Comparison of ENCODE assay signal across 17 mouse cellular contexts in genomic region chr2:13224546-13224945, GRCm38 (mm10). TPM values are rescaled to one million over a fixed set of nuclear protein-coding genes. Genes with fewer than 3 reads are reported as not detected.
DNase-seq lines count a peak whose midpoint lies in the region; ATAC-seq lines count a peak whose summit lies in the region.
"Had no signal": no experiment of that assay in that cellular context is flagged by ENCODE, and none has a peak within 500 bp of the region (broad histone marks: within the 10 kb centered on the region; RNA-seq: fewer than 3 reads in every experiment).

No protein-coding gene starts in this region.

- DNase-seq in A20 (ENCODE audit: low read depth, low spot score) = peak; percentile 69
- DNase-seq in CD4-positive helper T cell, adult 2 months (ENCODE audit: low read depth, low spot score) = peak; percentile 65
- DNase-seq in lung, postnatal 25 days (ENCODE audit: low spot score) = no peak
- DNase-seq in c-Kit-positive CD71-positive TER-119-positive erythroid progenitor cells, embryonic 14.5 days (ENCODE audit: low spot score) = no peak
- no peak for DNase-seq in kidney, adult 18-20 months
- no peak for DNase-seq in urinary bladder, postnatal 10 days (ENCODE audit: low spot score)
- DNase-seq: adrenal gland, postnatal 10 days; cerebellum, adult 18-20 months; cerebellum, postnatal 36 days; gastrocnemius, postnatal 14 days; lung, adult 18-20 months; lung, postnatal 14 days; right cerebral cortex, adult 18-20 months had no signal

- peak; percentile 83 for ATAC-seq in activated CD4-positive, CD25-positive, alpha-beta regulatory T cell, adult 4 months
- ATAC-seq in megakaryocyte progenitor cell, adult 5-6 weeks (replicated peaks; ENCODE audit: poor library complexity) = peak; percentile 55
- ATAC-seq: forebrain, embryonic 13.5 days; intestine, embryonic 15.5 days had no signal

RNA-seq across cellular contexts. Expression of gene Rsu1, which starts 46.7 kb away (rescaled TPM):
- 10 to 100 TPM; 73.2 to 78.3 TPM for polyA plus RNA-seq in activated CD4-positive, CD25-positive, alpha-beta regulatory T cell, adult 4 months (2017; shearing (Covaris generic))
- total RNA-seq in megakaryocyte progenitor cell, adult 5-6 weeks (2015) = 108 and 134 TPM in 2 replicates
- 144 and 157 TPM in 2 replicates for total RNA-seq in megakaryocyte progenitor cell, adult 5-6 weeks (2017)

Comparison
In these comparisons a context has a peak if more than half of its experiments do, and no peak if none do; other contexts are left out.
1. DNase-seq: peak in A20 (single experiment) and CD4-positive helper T cell, adult 2 months (single experiment); none in lung, postnatal 25 days (single experiment), c-Kit-positive CD71-positive TER-119-positive erythroid progenitor cells, embryonic 14.5 days (single experiment), kidney, adult 18-20 months (single experiment) and urinary bladder, postnatal 10 days (single experiment).